Mouse (Mus musculus) cortical plate, adult 2 months (tissue): ENCODE measurements around the gene Mobp.

ENCODE experiments used
- CTCF ChIP-seq: fragments of 200-500 bp; IDR thresholded peaks from 2 replicates; pipeline ENCODE4 v1.5.1; 2011; ENCODE audit warnings: mild to moderate bottlenecking, control low read depth, low read length; ENCODE audit not compliant: insufficient read depth; ENCODE audit errors: extremely low read depth
- POLR2A ChIP-seq: fragments of 200-500 bp; IDR thresholded peaks from 2 replicates; pipeline ENCODE4 v1.6.1; 2011; ENCODE audit warnings: mild to moderate bottlenecking, low read length, control low read depth; ENCODE audit not compliant: insufficient read depth; ENCODE audit errors: extremely low read depth

DNA sequence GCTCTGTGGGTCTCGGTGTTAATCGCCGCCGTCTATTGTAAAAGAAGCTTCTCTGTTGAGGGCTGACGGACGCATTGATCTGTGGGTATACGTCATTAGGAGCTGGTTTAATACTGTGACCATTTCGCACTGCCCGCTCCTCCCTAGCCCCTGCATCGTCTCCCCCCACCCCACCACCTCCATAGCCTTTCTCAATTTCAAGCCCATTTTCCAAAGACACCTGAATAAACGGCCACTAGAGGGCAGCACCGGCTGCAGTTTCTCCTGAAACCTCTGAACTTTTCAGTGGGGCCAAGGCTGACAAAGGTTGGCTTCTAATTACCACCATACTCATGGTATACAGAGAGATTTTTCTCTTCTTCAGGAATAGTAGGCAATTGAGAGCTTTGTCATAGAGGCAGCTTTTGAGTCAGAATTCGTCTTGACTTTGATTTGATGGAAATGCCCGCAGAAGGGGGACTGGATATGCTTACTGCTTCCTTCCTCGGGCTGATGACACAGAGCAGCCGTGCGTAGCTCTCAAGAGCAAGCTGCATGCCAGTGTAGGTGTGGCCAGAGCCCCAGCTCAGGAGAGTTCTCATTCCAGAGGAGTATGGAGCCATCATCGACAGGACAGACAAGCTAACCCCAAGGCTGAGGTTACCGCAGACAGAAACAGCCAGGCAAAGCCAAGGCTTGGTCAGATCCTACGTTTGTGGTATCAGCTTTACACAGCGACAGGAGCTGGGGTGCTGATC lies 42.0 kb downstream of the Mobp start:
- TF ChIP-seq POLR2A (no peak), CTCF (peak; percentile 70)
